Mouse (Mus musculus): ENCODE results near the gene Nek6. TPM values are rescaled to one million over a fixed set of nuclear protein-coding genes. Genes with fewer than 3 reads are reported as not detected.

The Nek6 gene
- polyA plus RNA-seq, 1 experiment from 2014 or later: 47.6 TPM

DNA sequence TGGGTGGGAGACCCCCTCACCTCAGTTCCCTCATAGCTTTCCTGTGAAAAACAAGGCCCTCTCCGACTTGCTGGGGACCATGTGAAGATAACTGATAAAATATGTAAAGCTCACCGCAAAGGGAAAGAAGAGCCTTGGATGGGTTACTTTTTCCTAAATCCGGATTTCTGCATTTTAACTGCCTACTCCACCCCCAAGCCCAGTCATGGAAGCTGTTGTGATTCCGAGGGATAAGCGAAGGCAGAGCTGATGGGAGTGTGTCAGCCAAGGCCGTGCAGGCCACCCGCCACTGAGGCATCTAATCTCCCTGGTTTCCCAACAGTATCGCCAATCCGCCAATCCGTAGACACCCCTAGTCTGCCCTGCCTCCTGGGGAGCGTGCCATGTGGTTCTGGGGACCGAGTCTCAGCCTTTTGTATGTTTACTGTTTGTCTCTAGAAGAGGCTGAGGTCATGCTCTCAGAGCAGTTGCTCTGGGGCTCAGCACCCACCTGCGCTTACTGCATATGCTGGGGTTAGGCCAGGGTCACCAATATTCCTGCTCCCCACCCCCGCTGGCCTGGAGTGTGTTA lies 18.2 kb downstream of the Nek6 start:
- Histone ChIP-seq H3K4me2 (ENCODE audit: low read depth, low read length) (no peak overlapping the region), H3K4me3 (ENCODE audit: low read depth, low read length) (no peak overlapping the region), H3K27me3 (ENCODE audit: control insufficient read depth, insufficient read depth, low read depth, low read length) (no peaks in the 10 kb centered on the region), H3K36me3 (ENCODE audit: control insufficient read depth, insufficient read depth) (no peaks in the 10 kb centered on the region), H3K27ac (ENCODE audit: low read length) (peak overlapping the region; percentile 92), H3K4me1 (ENCODE audit: control insufficient read depth, low read depth, low read length) (peaks cover 70% of the 10 kb centered on the region), H3K9ac (ENCODE audit: low read depth, low read length) (peak overlapping the region; percentile 65), H3K9me3 (replicated peaks; ENCODE audit: control insufficient read depth, low read length) (no peaks in the 10 kb centered on the region)
- no peak for ATAC-seq (ENCODE audit: low read depth)
- 72% methylated on average over 14 of the region's 14 CpGs for WGBS (ENCODE audit: insufficient replicate concordance)

DNA sequence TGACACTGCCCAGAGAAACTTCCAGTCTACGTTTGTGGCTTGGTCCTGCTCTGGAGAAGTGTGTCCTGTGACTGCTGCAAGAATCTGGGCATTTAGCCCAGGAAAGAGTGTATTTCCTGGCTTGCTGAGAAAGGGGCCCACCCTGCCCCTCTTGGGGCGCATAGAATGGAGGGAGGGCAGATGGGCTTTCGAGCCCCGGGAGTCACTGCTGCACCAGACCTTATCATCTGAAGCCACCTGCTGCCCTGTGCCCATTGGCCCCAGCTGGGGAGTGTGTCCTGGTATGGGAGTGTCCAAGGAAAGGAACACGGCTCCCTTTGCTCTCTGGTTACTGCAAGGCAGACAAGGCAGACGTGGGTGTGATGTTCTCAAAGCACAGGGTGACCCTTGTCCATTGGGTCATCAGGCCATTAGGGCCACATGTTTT lies 19.5 kb downstream of the Nek6 start:
- H3K9me3 ChIP-seq (replicated peaks; ENCODE audit: control insufficient read depth, low read length): no peaks in the 10 kb centered on the region
- H3K4me1 ChIP-seq (ENCODE audit: control insufficient read depth, low read depth, low read length): peaks cover 79% of the 10 kb centered on the region
- no peaks in the 10 kb centered on the region for H3K27me3 ChIP-seq (ENCODE audit: control insufficient read depth, insufficient read depth, low read depth, low read length)
- peak overlapping the region; percentile 66 for H3K4me2 ChIP-seq (ENCODE audit: low read depth, low read length)
- ATAC-seq (ENCODE audit: low read depth): peak; percentile 92
- peak overlapping the region; percentile 92 for H3K27ac ChIP-seq (ENCODE audit: low read length)
- H3K36me3 ChIP-seq (ENCODE audit: control insufficient read depth, insufficient read depth): no peaks in the 10 kb centered on the region
- H3K9ac ChIP-seq (ENCODE audit: low read depth, low read length): peak overlapping the region; percentile 65
- H3K4me3 ChIP-seq (ENCODE audit: low read depth, low read length): peak overlapping the region; percentile 37
- 2% methylated on average over 6 of the region's 6 CpGs for WGBS (ENCODE audit: insufficient replicate concordance)

DNA sequence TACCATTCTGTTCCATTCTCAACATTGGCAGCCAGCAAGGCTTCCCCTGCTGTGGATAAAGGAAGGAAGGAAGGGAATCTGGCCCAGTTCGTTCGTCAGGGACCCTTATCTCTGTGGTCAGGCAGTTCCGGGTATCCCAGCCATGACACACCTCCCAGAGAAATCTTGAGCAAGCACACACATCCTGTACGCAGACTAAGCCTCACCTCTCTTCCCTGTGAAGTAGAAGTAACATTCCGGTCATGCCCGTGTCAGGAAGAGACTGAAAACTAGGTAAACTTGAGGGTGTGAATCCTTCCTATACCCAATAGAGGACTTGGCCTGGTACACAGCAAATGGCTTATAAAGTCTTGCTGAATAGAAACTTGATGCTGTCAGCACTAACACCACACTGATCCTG lies 21.9 kb downstream of the Nek6 start:
- Histone ChIP-seq H3K27me3 (ENCODE audit: control insufficient read depth, insufficient read depth, low read depth, low read length) (no peaks in the 10 kb centered on the region), H3K36me3 (ENCODE audit: control insufficient read depth, insufficient read depth) (no peaks in the 10 kb centered on the region), H3K9ac (ENCODE audit: low read depth, low read length) (peak overlapping the region; percentile 40), H3K4me2 (ENCODE audit: low read depth, low read length) (peak overlapping the region; percentile 66), H3K9me3 (replicated peaks; ENCODE audit: control insufficient read depth, low read length) (no peaks in the 10 kb centered on the region), H3K4me1 (ENCODE audit: control insufficient read depth, low read depth, low read length) (peaks cover 94% of the 10 kb centered on the region), H3K27ac (ENCODE audit: low read length) (peak overlapping the region; percentile 87), H3K4me3 (ENCODE audit: low read depth, low read length) (peak overlapping the region; percentile 29; the same call in 1 of the 2 replicates)
- ATAC-seq (ENCODE audit: low read depth): peak; percentile 52
- 1% methylated on average over 6 of the region's 6 CpGs for WGBS (ENCODE audit: insufficient replicate concordance)

DNA sequence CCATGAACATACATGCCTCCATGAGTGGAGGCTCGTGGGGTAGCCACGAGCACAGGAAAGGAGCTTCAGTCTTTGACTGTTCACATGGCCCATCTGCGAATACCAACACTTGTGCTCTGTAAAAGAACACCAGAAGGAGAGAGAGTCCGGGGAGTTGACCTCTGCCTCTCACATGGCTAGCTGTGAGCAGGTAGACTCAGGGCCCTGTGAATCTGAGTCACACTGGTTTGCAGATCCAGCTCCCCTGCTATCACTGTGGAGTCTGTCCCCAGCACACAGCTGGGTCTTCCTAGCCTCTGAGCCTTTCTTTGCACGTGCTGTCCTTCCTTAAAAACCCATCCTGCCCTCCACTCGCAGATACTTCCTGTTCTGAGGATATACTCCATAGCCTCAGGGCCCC lies 22.3 kb downstream of the Nek6 start:
- Histone ChIP-seq H3K4me2 (ENCODE audit: low read depth, low read length) (peak overlapping the region; percentile 66), H3K36me3 (ENCODE audit: control insufficient read depth, insufficient read depth) (no peaks in the 10 kb centered on the region), H3K27ac (ENCODE audit: low read length) (peak overlapping the region; percentile 87), H3K4me3 (ENCODE audit: low read depth, low read length) (no peak overlapping the region), H3K9ac (ENCODE audit: low read depth, low read length) (peak overlapping the region; percentile 40), H3K9me3 (replicated peaks; ENCODE audit: control insufficient read depth, low read length) (no peaks in the 10 kb centered on the region), H3K27me3 (ENCODE audit: control insufficient read depth, insufficient read depth, low read depth, low read length) (no peaks in the 10 kb centered on the region), H3K4me1 (ENCODE audit: control insufficient read depth, low read depth, low read length) (peaks cover 89% of the 10 kb centered on the region)
- ATAC-seq (ENCODE audit: low read depth): no peak
- WGBS (ENCODE audit: insufficient replicate concordance): 23% methylated on average over 6 of the region's 6 CpGs

DNA sequence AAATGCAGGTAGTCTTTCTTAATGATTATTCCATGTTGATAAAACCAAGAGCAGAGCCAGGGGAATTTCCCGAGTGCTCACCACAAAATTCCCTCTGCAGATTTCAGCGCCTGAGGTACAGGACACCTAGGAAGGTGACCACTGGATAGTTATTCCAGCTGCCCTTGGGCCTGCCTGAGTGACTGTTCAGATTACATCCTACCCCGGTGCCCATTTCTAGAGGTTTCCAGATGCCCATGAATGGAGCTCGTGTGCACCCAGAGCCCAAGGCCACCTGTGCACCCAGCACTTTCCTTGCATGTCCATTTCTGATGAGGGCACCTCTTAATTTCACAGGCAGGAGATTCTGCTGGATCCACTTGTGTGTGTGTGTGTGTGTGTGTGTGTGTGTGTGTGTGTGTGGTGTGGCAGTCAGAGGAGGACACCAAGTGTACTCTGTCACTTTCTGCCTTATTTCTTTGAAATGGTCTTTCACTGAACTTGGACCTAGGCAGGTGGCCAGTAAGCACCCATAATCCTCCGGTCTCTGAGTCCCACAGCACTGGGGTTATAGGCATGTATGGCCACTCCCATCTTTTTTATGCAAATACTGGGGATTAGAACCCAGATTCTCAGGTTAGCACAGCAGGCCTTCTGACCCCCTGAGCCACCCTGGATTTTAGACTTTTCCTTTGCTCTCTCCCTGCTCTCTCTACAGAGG lies 22.9 kb downstream of the Nek6 start:
- H3K27ac ChIP-seq (ENCODE audit: low read length): peak overlapping the region; percentile 87
- no peak overlapping the region for H3K4me2 ChIP-seq (ENCODE audit: low read depth, low read length)
- H3K27me3 ChIP-seq (ENCODE audit: control insufficient read depth, insufficient read depth, low read depth, low read length): no peaks in the 10 kb centered on the region
- ATAC-seq (ENCODE audit: low read depth): no peak
- no peaks in the 10 kb centered on the region for H3K9me3 ChIP-seq (replicated peaks; ENCODE audit: control insufficient read depth, low read length)
- peaks cover 84% of the 10 kb centered on the region for H3K4me1 ChIP-seq (ENCODE audit: control insufficient read depth, low read depth, low read length)
- WGBS (ENCODE audit: insufficient replicate concordance): 72% methylated on average over 5 of the region's 5 CpGs
- no peaks in the 10 kb centered on the region for H3K36me3 ChIP-seq (ENCODE audit: control insufficient read depth, insufficient read depth)
- H3K4me3 ChIP-seq (ENCODE audit: low read depth, low read length): no peak overlapping the region
- peak overlapping the region; percentile 40 for H3K9ac ChIP-seq (ENCODE audit: low read depth, low read length)

DNA sequence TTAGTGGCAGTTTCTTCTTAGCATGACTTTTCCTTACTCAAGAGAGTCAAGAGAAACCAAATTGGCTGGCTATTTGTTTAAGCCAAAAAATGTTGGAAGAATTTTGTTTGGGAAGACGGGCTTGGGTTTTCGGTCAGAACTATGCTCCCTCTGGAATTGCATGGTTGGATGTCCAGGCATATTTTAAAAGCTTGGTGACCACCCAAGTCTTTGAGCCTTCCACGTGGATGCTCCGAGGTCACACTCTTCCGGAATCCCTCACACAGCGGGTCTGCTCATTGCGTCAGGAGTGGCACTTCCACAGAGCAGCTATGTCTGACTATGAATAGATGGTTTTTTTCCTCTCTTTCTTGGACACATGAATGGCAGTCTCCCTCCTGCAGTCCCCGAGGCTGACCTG lies 23.6 kb downstream of the Nek6 start:
- WGBS (ENCODE audit: insufficient replicate concordance): 78% methylated on average over 8 of the region's 8 CpGs
- peak overlapping the region; percentile 53; the same call in 1 of the 2 replicates for H3K4me2 ChIP-seq (ENCODE audit: low read depth, low read length)
- ATAC-seq (ENCODE audit: low read depth): no peak
- no peaks in the 10 kb centered on the region for H3K27me3 ChIP-seq (ENCODE audit: control insufficient read depth, insufficient read depth, low read depth, low read length)
- H3K4me1 ChIP-seq (ENCODE audit: control insufficient read depth, low read depth, low read length): peaks cover 77% of the 10 kb centered on the region
- H3K9ac ChIP-seq (ENCODE audit: low read depth, low read length): peak overlapping the region; percentile 62; the same call in 1 of the 2 replicates
- no peaks in the 10 kb centered on the region for H3K9me3 ChIP-seq (replicated peaks; ENCODE audit: control insufficient read depth, low read length)
- peak overlapping the region; percentile 90 for H3K27ac ChIP-seq (ENCODE audit: low read length)
- H3K4me3 ChIP-seq (ENCODE audit: low read depth, low read length): no peak overlapping the region
- no peaks in the 10 kb centered on the region for H3K36me3 ChIP-seq (ENCODE audit: control insufficient read depth, insufficient read depth)

DNA sequence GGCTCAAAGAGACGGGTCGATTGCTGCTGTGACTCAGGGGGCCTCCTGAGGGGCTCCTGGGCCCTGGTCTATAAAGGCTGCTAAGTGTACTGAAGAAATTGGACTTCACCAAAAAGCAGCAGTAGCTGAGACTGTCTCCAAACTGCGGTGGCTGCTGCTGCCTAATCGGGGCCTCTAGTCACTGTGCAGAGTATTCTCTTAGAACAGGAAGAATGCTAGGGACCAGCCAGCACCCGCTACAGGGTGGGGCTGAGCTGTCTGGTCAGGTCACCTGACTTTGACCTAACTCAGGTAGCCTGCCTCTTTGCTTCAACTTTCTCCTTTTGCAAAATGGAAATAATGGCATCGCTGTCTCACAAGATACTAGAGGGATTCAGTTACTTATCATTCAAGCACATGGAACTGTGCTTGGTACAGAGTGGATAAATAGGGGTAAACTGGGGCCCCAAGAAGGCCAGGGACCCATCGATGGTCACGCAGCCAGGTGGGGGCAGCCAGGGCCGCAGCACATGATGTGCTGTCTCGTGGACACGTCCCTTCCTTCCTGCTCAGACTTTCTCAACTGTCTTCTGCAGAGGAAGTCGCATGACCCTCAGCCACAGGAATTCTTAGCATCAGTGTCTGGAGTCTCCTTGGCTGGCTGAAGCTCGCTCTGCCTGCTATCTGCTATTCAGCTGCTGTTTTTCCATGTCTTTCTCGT lies 24.2 kb downstream of the Nek6 start:
- H3K9ac ChIP-seq (ENCODE audit: low read depth, low read length): peak overlapping the region; percentile 62
- H3K9me3 ChIP-seq (replicated peaks; ENCODE audit: control insufficient read depth, low read length): no peaks in the 10 kb centered on the region
- no peaks in the 10 kb centered on the region for H3K27me3 ChIP-seq (ENCODE audit: control insufficient read depth, insufficient read depth, low read depth, low read length)
- H3K27ac ChIP-seq (ENCODE audit: low read length): peak overlapping the region; percentile 90
- no peaks in the 10 kb centered on the region for H3K36me3 ChIP-seq (ENCODE audit: control insufficient read depth, insufficient read depth)
- 14% methylated on average over 14 of the region's 14 CpGs for WGBS (ENCODE audit: insufficient replicate concordance)
- no peak for ATAC-seq (ENCODE audit: low read depth)
- H3K4me2 ChIP-seq (ENCODE audit: low read depth, low read length): peak overlapping the region; percentile 53
- peaks cover 71% of the 10 kb centered on the region for H3K4me1 ChIP-seq (ENCODE audit: control insufficient read depth, low read depth, low read length)
- H3K4me3 ChIP-seq (ENCODE audit: low read depth, low read length): peak overlapping the region; percentile 27; the same call in 1 of the 2 replicates

DNA sequence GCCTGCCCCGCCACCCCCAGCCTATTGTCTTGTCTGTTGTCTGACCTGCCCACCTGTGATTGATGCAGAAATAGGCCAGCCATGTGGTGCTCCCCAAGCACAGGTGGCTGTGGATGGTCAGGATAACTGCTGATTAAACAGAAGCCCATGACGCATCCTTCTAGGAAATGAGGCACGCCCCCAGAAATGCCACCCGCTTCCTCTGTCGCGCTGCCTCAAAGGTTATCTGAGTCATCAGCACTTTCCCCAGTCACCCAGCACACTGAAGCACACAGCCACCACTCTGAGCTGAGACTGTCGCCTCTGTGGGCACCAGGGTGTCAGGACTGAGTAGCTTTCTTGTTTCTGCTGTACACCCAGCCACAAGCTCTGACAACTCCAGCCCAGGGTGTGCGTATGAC lies 24.9 kb downstream of the Nek6 start:
- Histone ChIP-seq H3K27ac (ENCODE audit: low read length) (peak overlapping the region; percentile 90), H3K27me3 (ENCODE audit: control insufficient read depth, insufficient read depth, low read depth, low read length) (no peaks in the 10 kb centered on the region), H3K4me3 (ENCODE audit: low read depth, low read length) (peak overlapping the region; percentile 27), H3K36me3 (ENCODE audit: control insufficient read depth, insufficient read depth) (no peaks in the 10 kb centered on the region), H3K9me3 (replicated peaks; ENCODE audit: control insufficient read depth, low read length) (no peaks in the 10 kb centered on the region), H3K9ac (ENCODE audit: low read depth, low read length) (peak overlapping the region; percentile 62), H3K4me2 (ENCODE audit: low read depth, low read length) (peak overlapping the region; percentile 53), H3K4me1 (ENCODE audit: control insufficient read depth, low read depth, low read length) (peaks cover 64% of the 10 kb centered on the region)
- WGBS (ENCODE audit: insufficient replicate concordance): 10% methylated on average over 8 of the region's 8 CpGs
- ATAC-seq (ENCODE audit: low read depth): peak; percentile 74

DNA sequence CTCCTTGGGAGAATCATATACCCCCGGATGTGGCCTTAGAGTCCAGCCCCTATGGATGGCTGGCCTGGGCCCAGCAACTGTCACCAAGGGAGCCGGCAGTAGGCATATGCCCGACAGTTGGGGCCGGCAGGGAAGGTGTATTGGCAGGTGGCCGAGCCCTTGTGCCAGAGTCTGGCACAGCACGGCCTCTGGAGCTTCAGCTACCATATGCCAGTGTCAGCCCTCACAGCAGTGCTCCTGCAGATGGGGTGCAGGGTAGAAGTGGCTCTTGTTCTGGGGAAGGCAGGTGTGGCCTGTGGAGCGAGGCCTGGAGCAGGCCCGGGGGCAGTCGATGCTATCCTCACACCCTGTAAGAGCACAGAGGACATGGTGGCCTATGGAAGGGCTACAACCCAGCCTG lies 28.2 kb downstream of the Nek6 start:
- Histone ChIP-seq H3K36me3 (ENCODE audit: control insufficient read depth, insufficient read depth) (no peaks in the 10 kb centered on the region), H3K4me2 (ENCODE audit: low read depth, low read length) (no peak overlapping the region), H3K27me3 (ENCODE audit: control insufficient read depth, insufficient read depth, low read depth, low read length) (no peaks in the 10 kb centered on the region), H3K9ac (ENCODE audit: low read depth, low read length) (no peak overlapping the region), H3K4me1 (ENCODE audit: control insufficient read depth, low read depth, low read length) (peaks cover 49% of the 10 kb centered on the region), H3K27ac (ENCODE audit: low read length) (no peak overlapping the region), H3K4me3 (ENCODE audit: low read depth, low read length) (no peak overlapping the region), H3K9me3 (replicated peaks; ENCODE audit: control insufficient read depth, low read length) (no peaks in the 10 kb centered on the region)
- 81% methylated on average over 9 of the region's 9 CpGs for WGBS (ENCODE audit: insufficient replicate concordance)
- no peak for ATAC-seq (ENCODE audit: low read depth)
